Mouse (Mus musculus) cerebellum, adult 18-20 months (tissue): ENCODE data around the gene Glipr1l1.
A peak's percentile ranks its signal among the peaks of the same experiment; 100 is the strongest.
"Not testable (repeated sequence)": the region's sequence is repeated elsewhere in the genome, so short reads cannot be mapped to it uniquely, and the experiment has no call there.

Source experiments
- DNase-seq, 2 experiments: peaks; one replicate each; pipeline ENCODE4 v3.0.0; 2021

The Glipr1l1 gene

DNA sequence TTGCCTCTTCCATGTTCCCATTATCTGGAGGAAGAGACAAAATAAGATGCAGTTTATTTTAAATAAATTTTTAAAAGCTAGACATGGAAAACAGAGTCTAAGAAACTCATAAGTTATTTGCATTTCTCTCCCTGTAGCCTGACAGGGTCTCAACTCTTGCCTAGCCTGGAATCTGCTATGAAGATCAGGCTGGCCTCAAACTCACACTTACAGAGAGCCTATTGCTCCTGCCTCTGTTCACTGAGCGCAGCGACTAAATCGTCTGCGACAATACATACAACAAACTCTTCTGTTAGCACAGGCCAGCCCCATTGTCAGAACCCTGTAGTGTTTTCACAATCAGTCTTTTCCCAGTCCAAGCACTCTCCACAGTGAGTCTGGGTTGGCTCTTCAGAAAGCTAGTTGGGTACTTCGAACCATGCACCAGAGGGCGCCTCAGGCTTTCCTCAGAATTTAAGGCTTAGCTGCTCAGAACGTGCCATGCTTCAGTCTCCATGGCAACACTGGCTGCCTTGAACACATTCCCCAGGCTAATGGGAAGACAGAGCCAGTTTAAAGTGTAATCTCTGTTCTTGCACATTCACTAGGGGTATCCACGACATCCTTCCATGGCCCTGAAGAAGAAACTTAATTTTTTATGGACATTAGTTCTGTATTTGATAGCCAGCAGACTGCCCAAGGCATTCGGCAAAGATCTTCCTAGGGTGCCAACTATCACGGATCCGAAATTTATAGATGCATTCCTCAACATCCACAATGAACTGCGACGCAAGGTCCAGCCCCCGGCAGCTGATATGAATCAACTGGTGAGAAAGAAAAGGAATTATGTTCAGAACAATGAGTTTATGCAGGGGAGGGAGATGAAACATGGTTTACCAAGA lies at the start of gene Glipr1l1:
TSS of gene Glipr1l1 (plus strand) at position 488 of the 881 bp plus-strand sequence.
- peak; percentile 35 to 37 for DNase-seq

DNA sequence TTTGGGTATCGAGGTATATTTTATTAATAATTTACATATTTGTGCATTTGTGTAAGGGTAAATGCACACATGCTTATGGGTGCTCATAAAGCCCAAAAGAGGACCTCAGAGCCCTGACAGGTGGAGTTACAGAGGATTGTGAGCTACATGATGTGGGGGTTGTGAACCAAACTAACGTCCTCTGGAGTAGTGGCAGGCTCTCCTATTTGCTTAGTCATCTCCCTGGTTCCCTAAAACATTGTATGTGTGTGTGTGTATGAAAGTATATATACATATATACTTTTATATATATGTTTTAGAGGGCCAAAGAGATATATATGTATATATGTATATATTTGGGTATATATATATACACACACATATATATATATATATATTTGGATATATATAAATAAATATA lies 36.4 kb upstream of the Glipr1l1 start:
- DNase-seq = no peak

DNA sequence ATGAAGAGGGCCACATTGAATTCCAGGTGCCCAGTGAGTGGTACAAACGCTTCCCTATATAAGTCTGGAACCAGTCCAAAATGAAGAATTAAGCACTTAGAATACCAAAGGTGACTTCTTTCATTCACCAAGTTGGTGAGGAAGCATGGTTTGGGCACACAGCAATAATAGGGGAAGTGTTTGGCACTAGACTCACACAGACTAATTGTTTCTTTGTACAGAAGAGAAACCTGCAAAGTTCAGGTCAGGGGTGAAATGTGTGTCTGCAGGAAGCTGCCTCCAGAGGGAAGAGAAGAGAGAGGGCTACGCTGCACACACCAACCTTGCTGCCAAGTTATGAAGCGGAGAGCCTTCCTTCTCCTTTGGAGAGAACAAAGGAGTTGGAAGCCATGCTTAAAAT lies 31.3 kb upstream of the Glipr1l1 start:
- not testable (repeated sequence) for DNase-seq

DNA sequence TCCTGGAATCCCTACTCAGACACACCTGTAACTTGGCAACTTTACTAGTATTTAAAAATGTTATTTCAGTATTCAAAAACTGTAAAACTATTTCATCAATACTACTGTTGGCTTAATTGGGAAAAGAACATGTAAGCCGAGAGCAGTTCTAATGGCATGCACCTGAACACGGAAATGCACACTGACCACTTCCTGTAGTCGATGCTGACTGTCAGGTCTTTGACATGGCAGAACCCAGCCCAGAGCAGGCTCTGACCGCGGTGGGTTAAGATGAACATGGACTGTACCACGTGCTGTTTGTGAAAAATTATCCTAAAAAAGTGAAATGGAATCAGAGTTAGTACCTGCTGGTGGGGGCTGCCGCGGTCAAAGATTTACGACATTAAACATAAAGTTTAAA lies 16.5 kb upstream of the Glipr1l1 start:
- not testable (repeated sequence) for DNase-seq

DNA sequence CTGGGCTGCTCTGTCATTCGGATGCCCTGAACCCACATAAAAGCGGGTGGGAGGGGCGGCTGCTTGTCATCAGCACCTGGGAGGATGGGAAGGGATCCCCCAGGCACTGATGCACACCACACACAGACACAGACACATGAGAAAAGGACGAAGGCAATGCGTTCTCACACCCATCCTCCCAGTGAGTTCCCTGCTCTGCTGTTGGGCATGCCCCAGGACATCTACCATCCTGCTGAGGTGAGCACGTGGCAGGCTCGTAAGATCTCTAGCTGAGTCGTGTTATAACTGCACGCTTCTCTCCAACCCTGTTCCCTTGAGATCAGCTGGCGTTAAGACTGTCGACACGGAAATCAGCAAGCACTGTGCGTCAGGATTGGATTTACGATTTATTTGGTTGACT lies 15.7 kb upstream of the Glipr1l1 start:
- DNase-seq = not testable (repeated sequence)

DNA sequence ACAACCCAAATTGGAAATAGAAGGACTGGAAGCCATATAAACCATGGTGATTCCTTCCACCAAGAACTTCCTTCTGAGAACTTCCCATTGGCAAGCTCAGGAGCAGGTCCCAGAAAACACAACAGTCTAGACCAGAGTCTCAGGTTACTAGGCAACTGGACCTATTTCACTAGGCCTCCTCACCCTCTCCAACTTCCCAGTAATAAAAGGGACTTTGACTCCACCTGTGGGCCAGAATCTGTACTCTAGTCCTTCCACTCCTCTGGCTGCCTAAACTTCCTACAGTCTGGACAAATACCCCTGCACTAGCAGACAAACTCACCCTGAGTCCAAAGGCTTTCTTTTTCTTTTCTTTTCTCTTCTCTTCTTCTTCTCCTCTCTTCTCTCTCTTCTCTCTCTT lies 8.8 kb upstream of the Glipr1l1 start:
- no peak for DNase-seq

DNA sequence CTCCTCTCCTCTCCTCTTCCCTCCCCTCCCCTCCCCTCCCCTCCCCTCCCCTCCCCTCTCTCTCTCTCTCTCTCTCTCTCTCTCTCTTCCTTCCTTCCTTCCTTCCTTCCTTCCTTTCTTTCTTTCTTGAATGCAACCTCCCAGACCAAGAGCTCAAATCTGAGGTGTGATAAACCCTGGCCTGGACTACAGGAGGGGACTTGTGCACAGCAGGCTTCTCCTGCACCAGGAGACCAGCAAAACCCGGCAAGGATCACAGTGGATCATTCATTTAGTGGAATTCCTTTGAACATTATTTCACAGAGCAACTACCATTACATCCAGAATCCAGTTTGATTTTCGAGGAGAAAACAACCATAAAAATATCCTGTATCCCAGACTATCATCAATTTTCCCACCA lies 8.0 kb upstream of the Glipr1l1 start:
- DNase-seq = not testable (repeated sequence)

DNA sequence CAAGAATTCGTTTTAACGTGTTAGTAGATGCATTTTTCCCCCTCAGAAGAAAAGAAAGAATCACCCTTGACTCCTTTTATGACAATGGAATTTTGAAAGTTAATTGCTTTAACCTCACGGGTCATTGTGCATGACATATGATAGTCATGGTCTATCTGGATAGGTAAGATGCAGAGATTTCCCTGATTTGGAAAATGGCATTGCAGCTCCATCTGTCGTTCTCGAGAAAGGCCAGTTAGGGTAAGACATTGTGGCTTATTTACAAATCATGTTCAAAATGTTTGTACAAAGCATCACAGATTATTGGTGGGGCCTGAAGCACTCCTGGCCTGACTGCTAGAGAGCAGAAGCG lies 570 bp downstream of the Glipr1l1 start:
- DNase-seq = not testable (repeated sequence)

DNA sequence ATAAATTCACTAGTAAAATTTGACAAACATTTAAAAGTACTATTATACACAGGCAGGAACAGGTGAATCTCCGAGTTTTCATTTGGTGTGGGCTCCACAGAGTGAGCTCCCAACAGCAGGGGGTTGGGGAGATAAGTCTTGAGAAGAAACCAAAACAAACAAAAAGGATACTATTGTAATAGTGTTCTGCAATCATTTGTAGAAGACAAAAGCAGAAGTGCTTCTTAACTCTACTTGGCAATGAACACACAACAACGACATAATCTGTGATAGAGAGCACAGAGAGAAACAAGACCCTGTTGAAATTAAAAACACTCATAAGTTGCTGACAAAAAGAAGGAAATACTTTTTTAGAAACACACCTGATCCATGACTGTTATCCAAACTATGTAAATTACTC lies 20.1 kb downstream of the Glipr1l1 start:
- no peak for DNase-seq

DNA sequence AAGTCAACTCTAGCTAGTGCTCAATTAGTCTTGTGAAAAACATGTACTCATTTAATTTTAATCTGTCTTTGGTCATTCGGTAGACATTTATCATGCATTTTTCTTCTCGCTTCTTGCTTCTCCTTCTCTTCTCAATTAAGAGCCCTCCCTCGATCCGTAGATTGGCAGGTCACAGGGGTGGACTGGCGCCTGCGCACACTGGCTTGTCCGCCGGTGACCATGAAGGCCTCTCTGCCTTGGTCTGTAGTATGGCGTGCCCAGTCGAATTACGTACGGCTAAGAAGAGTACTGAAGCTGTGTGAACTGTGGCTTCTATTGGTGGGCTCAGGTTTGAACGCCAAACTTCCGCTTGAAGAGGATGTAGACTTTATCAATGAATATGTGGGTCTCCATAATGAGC lies 23.2 kb downstream of the Glipr1l1 start, which contains the start of gene Glipr1l2:
TSS of gene Glipr1l2 (plus strand) at position 198 of the 400 bp plus-strand sequence.
- DNase-seq = no peak

DNA sequence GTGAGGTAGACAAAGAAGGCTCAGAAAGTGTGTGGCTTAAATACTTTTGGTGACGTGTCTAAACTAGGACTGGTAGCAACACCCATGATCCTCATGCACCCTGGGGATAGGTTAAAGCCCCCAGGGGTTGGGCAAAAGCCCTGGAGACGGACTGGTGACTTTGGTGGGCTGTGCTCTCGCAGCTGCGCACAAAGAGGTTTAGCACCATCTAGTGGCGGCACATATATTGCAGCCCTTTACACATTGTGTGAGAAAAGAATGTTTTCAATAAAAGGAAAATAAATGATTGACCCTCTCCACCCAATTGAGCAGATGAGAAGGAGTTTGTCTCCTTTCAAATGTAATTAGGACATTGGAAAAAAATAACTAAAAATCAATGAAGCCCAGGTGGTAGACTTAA lies 45.8 kb downstream of the Glipr1l1 start:
- DNase-seq = peak; percentile 14 to 42

DNA sequence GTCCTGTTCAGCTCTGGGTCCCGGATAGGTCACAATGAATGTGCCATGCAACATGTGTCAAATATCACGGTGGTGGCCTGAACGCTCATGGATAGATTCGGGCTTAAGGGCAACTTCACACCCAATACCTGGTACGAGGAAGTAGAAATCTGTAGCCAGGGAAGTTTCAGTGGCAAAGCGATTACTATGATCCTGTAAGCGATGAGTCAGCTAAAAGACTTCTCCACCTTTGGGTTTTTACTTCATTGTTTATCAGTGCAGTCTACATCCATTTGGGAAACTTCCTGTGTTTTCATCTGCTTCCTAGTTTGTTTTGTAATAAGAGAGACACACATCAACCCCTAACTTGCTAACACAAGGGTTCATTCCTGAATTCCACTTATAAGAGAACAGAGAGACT lies 50.4 kb downstream of the Glipr1l1 start:
- DNase-seq = no peak

DNA sequence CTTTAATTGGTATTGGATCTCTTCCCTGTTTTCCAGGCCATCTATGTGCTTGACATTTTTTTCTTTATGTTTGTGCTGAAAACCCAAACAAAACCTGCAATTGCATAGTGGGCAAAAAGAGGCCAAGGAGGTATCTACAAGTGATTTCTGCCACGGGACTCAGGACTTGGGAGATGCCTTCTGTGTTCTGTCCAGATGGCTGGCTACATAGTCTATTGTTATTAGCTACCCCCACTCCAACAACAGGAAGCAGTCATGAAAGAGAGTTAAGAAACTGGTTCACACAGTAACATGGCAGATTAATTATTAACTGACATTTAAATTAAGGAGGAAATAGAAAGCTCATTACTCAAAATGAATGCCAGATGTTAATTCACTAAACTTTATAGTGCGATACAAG lies 65.1 kb downstream of the Glipr1l1 start:
- DNase-seq = not testable (repeated sequence)

DNA sequence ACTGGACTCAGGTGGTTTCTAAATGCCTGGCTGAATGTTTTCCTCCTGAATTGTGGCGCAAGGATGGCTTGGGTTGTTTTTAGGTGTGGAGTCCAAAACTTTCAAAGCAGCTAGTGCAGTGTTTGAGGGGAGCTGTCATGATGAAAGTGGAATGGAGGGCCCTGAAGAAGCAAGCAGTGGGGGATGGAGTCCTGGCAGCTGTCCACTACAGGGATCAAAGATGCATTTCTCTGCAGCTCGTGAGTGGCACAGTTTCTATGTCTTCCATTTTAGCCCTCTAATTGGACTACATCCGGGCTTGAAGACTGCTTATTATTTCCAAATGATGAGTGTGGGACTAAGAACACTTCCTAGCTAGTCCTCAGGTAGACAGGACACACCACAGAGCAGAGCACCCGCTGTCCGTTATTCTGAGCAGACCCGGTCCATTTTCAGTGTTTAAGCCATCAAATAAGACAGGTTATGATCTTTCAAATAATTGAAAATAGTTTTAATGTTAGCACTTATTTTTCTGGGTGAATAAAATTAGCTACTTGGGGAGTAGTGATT lies 67.8 kb downstream of the Glipr1l1 start:
- not testable (repeated sequence) for DNase-seq
